Mouse (Mus musculus): ENCODE results near the gene Boll. TPM values are rescaled to one million over a fixed set of nuclear protein-coding genes. Genes with fewer than 3 reads are reported as not detected.

Gene Boll
- total RNA-seq, 2 experiments from 2014 or later, result 1.9 TPM; not detected in 1

- no peak for ATAC-seq (replicated peaks; ENCODE audit: low FRiP score, low TSS enrichment, poor library complexity, severe bottlenecking)
Measured at GRCm38 (mm10) chr1:55246374-55246773, 116.9 kb downstream of the Boll start.

- ATAC-seq (replicated peaks; ENCODE audit: low FRiP score, low TSS enrichment, poor library complexity, severe bottlenecking), result peak; percentile 44; the same call in 1 of the 2 replicates
Measured at GRCm38 (mm10) chr1:55239237-55239636, 124.0 kb downstream of the Boll start.

- no peak for ATAC-seq (replicated peaks; ENCODE audit: low FRiP score, low TSS enrichment, poor library complexity, severe bottlenecking)
Measured at GRCm38 (mm10) chr1:55238496-55238895, 124.8 kb downstream of the Boll start.

- ATAC-seq (replicated peaks; ENCODE audit: low FRiP score, low TSS enrichment, poor library complexity, severe bottlenecking), result peak; percentile 4; the same call in 1 of the 2 replicates
Measured at GRCm38 (mm10) chr1:55237643-55238161, 125.6 kb downstream of the Boll start.

GRCm38 (mm10) chr1:55236890-55237642 lies 126.2 kb downstream of the Boll start, which contains the start of gene Mars2:
Gene Mars2, plus strand, starts transcription at chr1:55237177.
- peak; percentile 94 for ATAC-seq (replicated peaks; ENCODE audit: low FRiP score, low TSS enrichment, poor library complexity, severe bottlenecking)

GRCm38 (mm10) chr1:55236487-55236886 lies 126.8 kb downstream of the Boll start:
- no peak for ATAC-seq (replicated peaks; ENCODE audit: low FRiP score, low TSS enrichment, poor library complexity, severe bottlenecking)

- ATAC-seq (replicated peaks; ENCODE audit: low FRiP score, low TSS enrichment, poor library complexity, severe bottlenecking), result no peak
Measured at GRCm38 (mm10) chr1:55234910-55235520, 128.3 kb downstream of the Boll start.

- no peak for ATAC-seq (replicated peaks; ENCODE audit: low FRiP score, low TSS enrichment, poor library complexity, severe bottlenecking)
Measured at GRCm38 (mm10) chr1:55228256-55228884, 134.9 kb downstream of the Boll start.

GRCm38 (mm10) chr1:55227376-55227775 lies 135.9 kb downstream of the Boll start:
- no peak for ATAC-seq (replicated peaks; ENCODE audit: low FRiP score, low TSS enrichment, poor library complexity, severe bottlenecking)

GRCm38 (mm10) chr1:55226011-55226857 lies 137.0 kb downstream of the Boll start, which contains the start of gene Rftn2:
Gene Rftn2, minus strand, starts transcription at chr1:55226782.
- ATAC-seq (replicated peaks; ENCODE audit: low FRiP score, low TSS enrichment, poor library complexity, severe bottlenecking), result no peak; the same call in 1 of the 2 replicates

- ATAC-seq (replicated peaks; ENCODE audit: low FRiP score, low TSS enrichment, poor library complexity, severe bottlenecking), result no peak
Measured at GRCm38 (mm10) chr1:55225398-55225797, 137.9 kb downstream of the Boll start.

GRCm38 (mm10) chr1:55224111-55224510 lies 139.2 kb downstream of the Boll start:
- no peak for ATAC-seq (replicated peaks; ENCODE audit: low FRiP score, low TSS enrichment, poor library complexity, severe bottlenecking)

GRCm38 (mm10) chr1:55223026-55223425 lies 140.2 kb downstream of the Boll start:
- ATAC-seq (replicated peaks; ENCODE audit: low FRiP score, low TSS enrichment, poor library complexity, severe bottlenecking), result no peak

- ATAC-seq (replicated peaks; ENCODE audit: low FRiP score, low TSS enrichment, poor library complexity, severe bottlenecking), result no peak
Measured at GRCm38 (mm10) chr1:55221352-55221751, 141.9 kb downstream of the Boll start.

GRCm38 (mm10) chr1:55217191-55217590 lies 146.1 kb downstream of the Boll start:
- peak; percentile 87 for ATAC-seq (replicated peaks; ENCODE audit: low FRiP score, low TSS enrichment, poor library complexity, severe bottlenecking)

GRCm38 (mm10) chr1:55215185-55215813 lies 148.0 kb downstream of the Boll start:
- no peak for ATAC-seq (replicated peaks; ENCODE audit: low FRiP score, low TSS enrichment, poor library complexity, severe bottlenecking)

GRCm38 (mm10) chr1:55213936-55214335 lies 149.3 kb downstream of the Boll start:
- ATAC-seq (replicated peaks; ENCODE audit: low FRiP score, low TSS enrichment, poor library complexity, severe bottlenecking), result no peak

GRCm38 (mm10) chr1:55213475-55213874 lies 149.8 kb downstream of the Boll start:
- no peak for ATAC-seq (replicated peaks; ENCODE audit: low FRiP score, low TSS enrichment, poor library complexity, severe bottlenecking)

- ATAC-seq (replicated peaks; ENCODE audit: low FRiP score, low TSS enrichment, poor library complexity, severe bottlenecking), result no peak
Measured at GRCm38 (mm10) chr1:55212771-55213170, 150.5 kb downstream of the Boll start.
